8 mouse cellular contexts compared by ENCODE assay signal in the genomic region with DNA sequence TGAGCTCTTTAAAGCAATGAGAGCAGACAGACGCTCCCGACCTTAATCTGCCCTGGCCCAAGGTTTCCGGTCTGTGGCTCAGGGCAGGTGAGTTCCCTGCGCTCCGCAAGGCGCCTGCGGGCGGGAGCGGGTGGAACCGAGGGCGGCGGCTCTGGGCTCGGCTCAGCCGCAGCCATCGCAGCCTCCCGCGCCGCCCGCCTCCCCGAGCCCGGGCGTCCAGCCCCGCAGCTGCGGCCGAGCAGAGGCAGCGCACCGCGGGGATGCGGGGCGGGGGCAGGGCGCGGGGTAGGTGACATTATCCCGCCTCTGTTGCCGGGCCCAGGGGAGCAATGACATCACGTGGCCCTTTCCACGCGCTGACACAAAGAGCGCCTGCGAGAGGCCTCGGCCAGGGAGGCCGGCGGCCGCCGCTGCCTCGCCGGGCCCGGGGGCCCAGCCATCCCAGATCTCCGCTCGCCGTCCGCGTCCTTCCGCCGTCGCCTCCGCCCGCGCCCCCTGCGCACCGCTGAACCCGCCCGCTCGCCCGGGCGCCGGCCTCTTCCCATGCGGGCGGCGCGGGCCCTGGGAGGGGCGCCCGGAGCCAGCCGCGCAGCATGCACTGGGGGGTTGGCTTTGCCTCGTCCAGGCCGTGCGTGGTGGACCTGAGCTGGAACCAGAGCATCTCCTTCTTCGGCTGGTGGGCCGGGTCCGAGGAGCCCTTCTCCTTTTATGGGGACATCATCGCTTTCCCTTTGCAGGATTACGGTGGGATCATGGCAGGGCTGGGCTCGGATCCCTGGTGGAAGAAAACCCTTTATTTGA. TPM values are rescaled to one million over a fixed set of nuclear protein-coding genes. Genes with fewer than 3 reads are reported as not detected.
DNase-seq lines count a peak whose midpoint lies in the region; ATAC-seq and TF ChIP-seq lines count a peak whose summit lies in the region.

A gene (plus strand): TSS at position 359 of the 801 bp plus-strand sequence.

- no peaks in the 10 kb centered on the region for H3K27me3 ChIP-seq in hindbrain, embryonic 16.5 days (replicated peaks; ENCODE audit: control insufficient read depth, insufficient read depth, low read length)

- TF ChIP-seq POLR2A in cortical plate, adult 2 months (IDR thresholded peaks at IDR 0.05; ENCODE audit: extremely low read depth, insufficient read depth, low read length): 0 out of 2 replicates have a peak, but pooled peaks have one; percentile 14

- no peaks in the 10 kb centered on the region for H3K9me3 ChIP-seq in hindbrain, embryonic 16.5 days (ENCODE audit: control insufficient read depth, low read length)

- intact Hi-C loops in left cerebral cortex, adult 2 months (cut with DNase I): loop anchor here (5.0 kb wide), 1 partner anchor 61 kb away; no protein-coding TSS in a partner anchor

- H3K9ac ChIP-seq in hindbrain, embryonic 16.5 days (ENCODE audit: low read depth, low read length): peak within 1 kb of the TSS; percentile 94

- peak within 1 kb of the TSS; percentile 93 for H3K27ac ChIP-seq in cortical plate, adult 2 months (ENCODE audit: insufficient read depth, low read length)
- H3K27ac ChIP-seq in hindbrain, embryonic 16.5 days (ENCODE audit: low read depth, low read length): peak within 1 kb of the TSS; percentile 93
- H3K27ac ChIP-seq in left cerebral cortex, adult 2 months: peak within 1 kb of the TSS; percentile 85

- H3K36me3 ChIP-seq in hindbrain, embryonic 16.5 days (ENCODE audit: control insufficient read depth, insufficient read depth, low read length): no peaks in the 10 kb centered on the region

- H3K4me2 ChIP-seq in hindbrain, embryonic 16.5 days (ENCODE audit: low read length): peak within 1 kb of the TSS; percentile 64

- no peak for TF ChIP-seq CTCF in cortical plate, adult 2 months (IDR thresholded peaks at IDR 0.05; ENCODE audit: extremely low read depth, insufficient read depth, low read length)
- no peak for TF ChIP-seq CTCF in left cerebral cortex, adult 2 months (IDR thresholded peaks at IDR 0.05)

- peaks cover 4% of the 10 kb centered on the region; the same call in 1 of the 2 replicates for H3K4me1 ChIP-seq in cortical plate, adult 2 months (ENCODE audit: control insufficient read depth, insufficient read depth, low read length)
- H3K4me1 ChIP-seq in hindbrain, embryonic 16.5 days (ENCODE audit: control insufficient read depth, insufficient read depth, low read depth, low read length): peaks cover 19% of the 10 kb centered on the region

- under 1% methylated on average over 70 of the region's 83 CpGs for WGBS in hindbrain, embryonic 16.5 days

- ATAC-seq in hindbrain, embryonic 16.5 days: peak; percentile 87

- peak; percentile 56 for DNase-seq in adrenal gland, postnatal 14 days
- DNase-seq in gastrocnemius, postnatal 10 days: peak; percentile 44
- peak; percentile 63 to 71 for DNase-seq in left cerebral cortex, adult 2 months (ENCODE audit: extremely low spot score in 1 of 2, low spot score in 2 of 2)
- DNase-seq in lung, postnatal 36 days: peak; percentile 12
- DNase-seq in right cerebral cortex, postnatal 14 days: peak; percentile 53
- no peak for DNase-seq in thymus, postnatal 25 days

- peak within 1 kb of the TSS; percentile 86 for H3K4me3 ChIP-seq in cortical plate, adult 2 months (ENCODE audit: insufficient read depth, low read length)
- H3K4me3 ChIP-seq in hindbrain, embryonic 16.5 days (ENCODE audit: low read length): peak within 1 kb of the TSS; percentile 62
- H3K4me3 ChIP-seq in left cerebral cortex, adult 2 months: peak within 1 kb of the TSS; percentile 78

RNA-seq across cellular contexts. Expression of the gene that starts here (rescaled TPM):
- total RNA-seq in adrenal gland, postnatal 14 days (2021): 5.2 TPM in 2 replicates
- 20.7 and 22.5 TPM in 2 replicates for polyA plus RNA-seq in cortical plate, adult 2 months (2012; rRNA removed)
- total RNA-seq in gastrocnemius, postnatal 10 days (2021): 1 to 10 TPM; 2.4 to 2.9 TPM
- 12.5 and 17.0 TPM in 2 replicates for polyA plus RNA-seq in hindbrain, embryonic 16.5 days (2015; fragmentation: Nextera tagmentation; extraction: Ambion mirVana)
- total RNA-seq in left cerebral cortex, adult 2 months (2021): 10 to 100 TPM; 69.5 to 75.5 TPM

Comparison
In these comparisons a context has a peak if more than half of its experiments do, and no peak if none do; other contexts are left out.
1. RNA of the gene that starts here (total RNA-seq): 69.5 to 75.5 TPM in left cerebral cortex, adult 2 months; 5.2 TPM in adrenal gland, postnatal 14 days and 2.4 to 2.9 TPM in gastrocnemius, postnatal 10 days; every median in the first group is over 10 times any median in the second.
2. Peak in every context shown above with its lines, with median percentiles within 50 percentile points of each other: H3K27ac ChIP-seq and H3K4me3 ChIP-seq.